Mouse (Mus musculus) natural killer cell, adult 2 months (primary cell): ENCODE results near the gene Mpzl3.

Experiments
- DNase-seq, 2 experiments: peaks; one replicate each; pipeline ENCODE4 v3.0.0; 2022; ENCODE audit warnings: low spot score in 2 of 2

Mpzl3 gene

DNA sequence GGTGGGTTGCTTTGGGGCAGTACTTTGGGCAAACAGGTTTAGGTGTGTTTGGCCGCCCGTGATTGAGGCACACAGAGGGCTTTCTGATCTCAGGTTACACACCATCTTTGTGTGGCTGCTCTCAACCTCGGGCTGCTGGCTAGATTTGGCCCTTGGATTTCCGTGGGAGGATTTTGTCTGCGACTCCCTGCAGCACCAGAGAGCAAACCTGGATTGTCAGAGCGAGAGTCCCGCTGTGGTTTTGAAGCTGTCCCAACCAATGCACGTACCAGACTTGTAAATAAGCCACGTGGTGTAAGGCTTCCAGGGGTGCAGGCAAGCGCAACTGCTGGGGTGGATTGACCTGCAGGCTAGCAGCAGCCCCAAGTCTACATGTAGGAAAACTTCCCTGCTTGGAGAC lies 12.0 kb upstream of the Mpzl3 start:
- no peak for DNase-seq

DNA sequence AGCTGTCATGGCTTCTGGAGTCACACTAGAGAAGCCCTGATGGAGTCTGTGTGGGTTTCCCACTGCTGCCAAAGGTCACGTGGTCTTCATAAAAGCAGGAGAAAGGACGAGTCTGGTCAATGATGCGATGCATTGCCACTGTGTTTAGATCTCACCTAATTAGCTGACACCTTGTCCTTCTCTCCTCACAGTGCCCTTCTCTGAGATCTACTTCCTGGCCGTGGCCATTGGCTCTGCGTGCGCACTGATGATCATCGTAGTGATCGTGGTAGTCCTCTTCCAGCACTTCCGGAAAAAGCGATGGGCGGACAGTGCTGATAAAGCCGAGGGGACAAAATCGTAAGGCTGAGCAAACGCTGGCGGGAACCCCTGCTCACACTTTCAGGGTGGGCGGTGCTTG lies 8.0 kb upstream of the Mpzl3 start:
- DNase-seq: no peak

DNA sequence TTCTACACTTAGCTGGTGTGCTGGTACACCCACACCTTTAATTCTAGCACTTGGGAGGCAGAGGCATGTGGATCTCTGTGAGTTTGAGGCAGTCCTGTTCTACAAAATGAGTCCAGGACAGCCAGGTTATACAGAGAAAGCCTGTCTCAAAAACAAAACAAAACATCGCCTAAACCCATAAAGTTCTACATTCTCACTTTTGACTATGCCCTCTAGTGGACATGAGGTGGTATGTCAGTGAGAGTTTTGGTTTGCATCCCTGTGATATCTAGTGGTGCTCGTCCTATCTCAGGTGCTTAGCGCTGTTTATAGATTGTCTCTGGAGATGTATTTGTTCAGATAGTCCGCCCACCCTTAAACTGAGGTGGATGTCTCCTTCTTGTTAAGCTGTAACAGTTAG lies 6.5 kb upstream of the Mpzl3 start:
- DNase-seq: peak; percentile 29 to 36

DNA sequence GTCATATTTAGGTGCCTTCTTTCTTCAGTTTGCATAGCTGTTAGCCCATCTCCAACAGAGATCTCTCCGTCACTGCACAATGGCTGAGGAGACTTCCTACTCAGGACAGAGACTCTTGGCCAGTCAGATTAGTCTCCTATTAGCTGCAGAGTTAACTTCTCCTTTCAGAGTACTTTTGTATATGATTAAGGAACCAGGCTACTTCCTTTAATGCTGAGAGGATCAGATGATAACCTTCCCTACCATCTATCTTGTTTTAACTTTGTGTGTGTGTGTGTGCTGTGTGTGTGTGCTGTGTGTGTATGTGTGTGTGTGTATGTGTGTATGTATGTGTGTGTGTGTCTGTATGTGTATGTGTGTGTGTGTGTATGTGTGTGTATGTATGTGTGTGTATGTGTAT lies 5.3 kb upstream of the Mpzl3 start:
- no peak for DNase-seq

DNA sequence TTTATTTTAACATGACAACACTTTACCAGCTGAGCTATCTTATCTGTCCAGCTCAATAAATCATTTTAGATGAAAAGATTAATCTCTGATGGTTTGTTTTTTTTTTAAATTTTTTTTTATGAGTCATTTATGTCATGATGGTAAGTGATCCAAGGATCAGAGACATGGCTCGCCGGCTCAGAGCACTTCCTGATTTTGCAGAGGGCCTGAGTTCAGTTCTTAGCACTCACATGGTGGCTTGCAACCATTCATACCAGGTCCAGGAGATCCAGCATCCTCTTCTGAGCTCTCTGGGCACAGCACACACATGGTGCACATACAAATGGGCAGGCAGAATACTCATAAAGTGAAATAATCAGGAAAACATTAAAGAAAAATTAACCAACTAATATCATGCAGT lies 4.7 kb upstream of the Mpzl3 start:
- no peak for DNase-seq

DNA sequence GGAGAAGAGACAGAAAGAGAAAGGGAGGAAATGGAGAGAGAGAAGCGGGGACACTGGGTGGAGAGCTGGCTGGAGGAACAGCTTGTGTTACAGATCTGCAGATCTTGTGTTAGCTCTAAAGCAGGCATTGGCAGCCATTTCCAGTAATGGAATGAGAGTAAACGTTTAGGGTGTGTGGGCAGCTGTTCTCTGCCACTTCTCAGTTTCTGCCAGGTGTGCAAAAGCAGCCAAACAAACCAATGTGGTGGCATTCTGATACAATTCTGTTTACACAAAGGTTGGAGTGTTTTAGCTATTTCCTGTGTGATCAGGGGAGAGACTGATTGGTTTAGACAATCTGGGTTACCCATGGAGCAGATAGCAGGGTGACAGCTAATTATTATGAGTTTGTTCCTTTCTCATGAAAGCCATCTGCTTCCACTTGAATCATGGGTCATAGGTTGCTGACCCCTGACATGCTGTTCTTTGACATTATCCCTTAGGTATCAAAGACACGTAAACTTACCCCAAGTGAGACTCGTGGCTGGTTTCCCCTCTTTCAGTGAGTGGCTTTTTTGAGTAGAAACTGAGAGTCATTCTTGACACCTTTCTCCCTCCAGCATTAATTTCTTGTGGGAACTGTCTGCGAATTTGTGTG lies 3.4 kb downstream of the Mpzl3 start:
- DNase-seq: no peak

DNA sequence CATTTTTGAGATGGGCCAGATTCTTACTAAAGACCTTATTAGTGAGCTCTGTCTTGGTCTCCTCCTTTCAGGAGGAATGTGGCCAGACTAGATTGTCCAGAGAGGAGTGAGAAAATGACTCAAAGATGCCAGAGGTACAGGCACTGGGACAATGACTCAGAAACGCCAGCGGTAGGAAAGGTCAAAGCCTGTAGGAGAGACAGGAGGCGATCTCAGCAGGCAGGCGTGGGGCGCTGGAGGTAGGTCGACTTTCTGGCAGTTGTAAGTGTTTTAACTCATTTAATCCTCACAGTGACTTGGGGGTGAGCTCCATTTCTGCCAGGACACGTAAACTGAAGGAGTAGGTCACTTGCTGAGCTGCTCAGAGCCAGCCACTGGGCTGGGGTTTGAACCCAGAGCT lies 5.2 kb downstream of the Mpzl3 start:
- DNase-seq: no peak

DNA sequence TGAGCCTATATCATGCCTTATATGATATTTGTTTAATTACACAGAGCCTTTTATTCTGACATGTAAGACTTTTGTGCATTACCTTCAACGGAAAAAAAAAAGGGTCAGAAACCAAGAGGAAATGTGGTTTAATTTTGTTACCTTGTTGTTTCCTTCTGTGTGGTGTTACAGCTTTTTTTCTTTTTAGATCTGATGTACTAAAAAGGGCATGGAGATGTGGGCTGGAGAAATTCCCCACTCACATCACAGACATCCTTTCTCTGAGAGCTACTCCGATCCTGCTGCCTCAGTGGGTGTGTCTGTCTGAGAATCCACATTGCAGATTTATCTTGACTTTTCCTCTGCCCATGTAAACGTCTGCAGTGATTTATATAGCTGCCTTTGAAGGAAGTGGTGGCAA lies 7.7 kb downstream of the Mpzl3 start:
- peak in 1 of 2 experiments; percentile 16 for DNase-seq

DNA sequence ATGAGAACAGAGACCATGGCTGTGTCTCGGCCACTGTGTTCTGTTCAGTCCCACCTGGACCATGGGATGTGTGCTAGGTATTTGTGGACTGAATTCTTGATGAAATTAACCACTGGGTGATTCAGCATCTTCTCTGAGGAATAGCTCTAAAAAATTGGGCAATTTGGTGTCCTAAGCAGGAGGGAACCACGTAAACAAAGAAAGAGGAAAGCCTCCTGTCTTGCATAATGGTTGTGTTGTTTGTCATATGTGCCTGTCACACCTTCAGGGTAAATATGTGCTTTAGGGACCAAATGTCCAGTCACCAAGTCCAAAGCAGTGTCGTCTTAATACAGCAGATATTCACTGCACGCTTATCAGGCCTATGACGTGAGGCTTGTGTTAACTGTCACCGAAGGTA lies 9.4 kb downstream of the Mpzl3 start:
- no peak for DNase-seq

DNA sequence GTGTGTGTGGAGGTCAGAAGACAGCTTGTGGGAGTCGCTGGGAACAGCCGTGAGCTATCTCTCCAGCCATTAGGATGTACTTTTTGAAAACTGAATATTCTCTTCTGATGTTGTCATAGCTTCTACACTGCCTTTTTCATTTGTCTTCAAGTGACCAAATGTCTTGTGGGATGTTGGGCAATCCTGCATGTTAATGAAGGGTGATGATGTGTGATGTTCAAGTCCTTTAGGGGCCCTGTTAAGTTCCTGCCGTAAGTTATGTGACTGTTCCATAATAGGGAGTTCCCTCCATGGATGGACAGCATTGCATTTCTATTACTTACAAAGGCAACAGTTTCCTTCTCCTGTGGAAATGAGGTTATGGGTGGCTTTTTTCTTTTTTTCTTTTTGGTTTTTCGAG lies 11.7 kb downstream of the Mpzl3 start:
- DNase-seq: no peak

DNA sequence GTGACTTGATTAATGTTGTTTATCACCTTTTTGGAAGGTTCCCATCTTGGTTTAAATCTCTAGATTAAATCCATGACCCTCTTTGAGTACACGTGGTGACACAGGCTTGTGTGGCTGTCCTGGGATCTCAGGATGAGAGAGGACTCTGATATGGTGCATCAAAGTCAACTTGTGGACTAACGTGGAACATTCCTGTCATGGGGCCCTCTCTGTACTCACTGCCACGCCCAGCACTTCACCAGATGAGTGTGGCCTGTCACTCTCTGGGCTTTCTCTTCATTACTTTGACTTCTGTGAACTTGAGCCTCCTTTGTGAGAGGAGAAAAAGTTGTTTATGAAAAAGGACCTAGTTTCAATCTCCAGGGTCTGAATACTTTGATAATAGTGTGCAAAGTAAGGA lies 16.8 kb downstream of the Mpzl3 start:
- no peak for DNase-seq

DNA sequence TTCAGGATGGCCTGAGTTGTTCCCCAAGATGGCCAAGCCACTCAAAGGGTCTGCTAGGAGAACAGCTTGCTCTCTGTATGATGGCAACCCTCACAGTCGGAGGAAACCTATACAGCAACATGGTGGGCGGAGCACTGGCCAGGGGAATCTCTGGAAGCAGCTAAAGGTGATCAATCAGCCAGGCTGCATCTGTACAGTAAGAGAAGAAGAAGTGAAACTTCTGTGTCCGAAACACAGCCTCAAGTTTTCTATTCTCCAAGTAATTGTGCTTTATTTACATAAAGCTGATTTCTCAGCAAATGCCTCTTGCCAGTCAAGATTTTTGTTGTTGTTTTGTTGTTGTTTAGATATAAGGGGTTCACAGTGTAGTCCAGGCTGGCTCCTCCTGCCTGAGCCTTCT lies 22.9 kb downstream of the Mpzl3 start:
- no peak for DNase-seq

DNA sequence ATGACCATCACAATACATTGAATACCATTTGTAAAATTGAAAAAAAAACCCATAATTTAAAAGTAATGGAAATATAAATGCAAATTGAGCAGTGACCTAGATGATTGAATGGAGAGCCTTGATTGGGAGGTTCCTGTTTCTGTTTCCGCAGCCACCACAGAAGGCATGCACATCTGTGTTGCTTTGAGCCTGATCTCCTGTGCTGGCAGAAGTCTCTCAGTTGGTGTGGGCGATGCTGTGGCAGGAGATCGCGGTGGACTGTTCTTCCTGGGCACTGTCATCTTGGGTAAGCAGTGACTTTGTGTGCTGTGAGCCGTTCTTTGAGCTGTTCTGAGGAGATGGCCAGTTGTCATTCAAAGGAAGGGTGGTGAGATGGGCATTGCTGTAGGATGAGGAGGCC lies 24.0 kb downstream of the Mpzl3 start, which contains the start of gene Jaml:
Jaml (plus strand) TSS at position 173 of the 400 bp plus-strand sequence.
- peak; percentile 13 to 47 for DNase-seq

DNA sequence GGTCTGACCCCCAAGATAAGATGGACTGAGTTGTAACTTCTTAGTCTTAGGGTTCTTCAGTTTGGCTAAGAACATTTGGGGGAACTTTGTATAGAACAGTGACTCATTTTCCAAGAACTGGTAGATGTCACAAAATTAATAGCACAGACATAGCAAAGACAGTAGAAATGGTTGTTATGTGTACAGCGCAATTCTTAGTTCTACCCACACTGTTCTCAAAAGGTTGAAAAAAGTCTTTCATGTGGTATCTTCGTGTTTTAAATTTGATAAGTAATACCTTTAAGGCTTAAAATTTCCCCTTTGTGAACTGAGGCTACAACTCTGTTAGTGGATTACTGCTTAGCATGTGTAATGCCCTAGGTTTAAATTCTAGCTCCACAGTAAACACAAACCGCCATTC lies 28.1 kb downstream of the Mpzl3 start:
- DNase-seq: no peak

DNA sequence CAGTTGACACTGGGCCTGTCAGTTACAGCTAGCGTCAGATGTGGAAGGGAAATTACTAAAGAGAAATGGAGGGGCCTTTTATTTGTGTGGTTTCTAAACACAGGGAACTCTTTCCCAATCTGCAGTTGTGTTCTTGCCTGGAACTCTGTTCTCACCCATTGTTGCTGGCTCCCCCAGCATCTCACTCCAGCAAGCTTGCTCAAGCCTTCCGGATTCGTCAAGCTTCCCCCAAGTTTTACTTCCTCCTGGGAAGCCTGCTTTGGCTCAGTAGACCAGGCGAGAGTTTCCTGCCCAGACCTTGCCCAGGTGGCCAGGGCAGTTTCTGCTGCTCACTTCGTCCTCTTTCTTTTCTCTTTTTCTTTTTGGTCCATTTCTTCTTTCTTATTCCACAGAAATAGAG lies 29.6 kb downstream of the Mpzl3 start:
- DNase-seq: no peak

DNA sequence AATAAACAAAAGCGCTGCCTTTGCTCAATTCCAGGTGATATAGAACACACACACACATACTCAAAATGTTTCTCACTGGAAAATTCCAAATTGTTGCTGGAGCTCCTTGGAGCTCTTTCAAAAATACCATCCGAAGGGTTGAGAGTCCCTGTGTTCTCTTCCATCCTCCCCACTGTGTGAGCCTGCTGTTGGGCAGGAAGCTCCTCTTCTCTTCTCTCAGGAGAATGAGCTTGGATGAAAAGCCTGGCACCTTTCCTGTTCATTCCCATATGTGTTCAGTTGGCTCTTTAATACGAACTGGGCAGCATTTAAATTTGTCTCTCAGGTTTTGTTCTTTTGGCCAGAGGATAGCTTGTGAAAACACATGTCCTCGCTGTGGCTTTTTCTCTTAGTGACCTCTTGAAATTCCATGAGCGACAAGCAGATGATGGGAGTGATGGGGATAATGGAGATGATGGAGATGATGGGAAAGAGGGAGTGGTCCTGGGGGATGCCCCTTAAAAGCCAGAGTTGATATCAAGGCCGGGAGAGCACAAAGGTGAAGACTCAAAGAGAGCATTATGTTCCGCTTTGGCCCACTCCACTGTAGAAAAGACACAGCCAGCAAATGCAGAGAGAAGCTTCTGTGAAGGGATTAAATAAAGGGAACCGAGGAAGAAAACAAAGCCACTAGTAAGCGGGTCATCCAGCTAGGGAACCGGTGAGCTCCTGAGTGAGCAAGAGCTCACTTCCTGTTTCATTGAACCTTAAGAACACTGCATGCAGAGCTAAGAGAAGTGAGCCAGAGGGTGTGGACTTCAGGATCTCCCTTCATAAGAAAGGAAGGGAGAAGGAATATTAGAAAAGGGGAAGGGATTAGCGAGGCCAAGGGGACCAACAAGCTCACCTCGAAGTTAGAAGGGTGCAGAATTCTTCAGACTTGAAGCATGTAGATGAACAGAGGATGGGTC lies 31.0 kb downstream of the Mpzl3 start:
- no peak for DNase-seq

DNA sequence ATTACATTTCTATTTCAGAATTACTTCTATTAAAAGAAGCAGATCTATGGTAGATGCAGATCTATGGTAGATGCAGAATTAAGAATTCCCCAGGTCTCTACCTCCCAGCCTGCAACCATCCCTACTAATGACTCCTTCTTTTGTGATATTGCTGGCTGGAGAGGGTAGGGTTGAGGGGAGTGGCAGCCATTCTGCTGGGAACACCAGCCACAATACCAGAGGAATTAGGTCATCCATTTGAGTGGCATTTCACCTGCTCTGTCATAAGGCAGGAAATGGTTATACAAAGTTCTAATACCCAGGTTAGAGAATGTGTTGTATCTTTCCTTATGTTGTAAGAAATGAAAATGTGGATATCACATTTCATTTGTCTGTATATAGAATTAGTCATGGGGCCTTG lies 33.1 kb downstream of the Mpzl3 start:
- no peak for DNase-seq

DNA sequence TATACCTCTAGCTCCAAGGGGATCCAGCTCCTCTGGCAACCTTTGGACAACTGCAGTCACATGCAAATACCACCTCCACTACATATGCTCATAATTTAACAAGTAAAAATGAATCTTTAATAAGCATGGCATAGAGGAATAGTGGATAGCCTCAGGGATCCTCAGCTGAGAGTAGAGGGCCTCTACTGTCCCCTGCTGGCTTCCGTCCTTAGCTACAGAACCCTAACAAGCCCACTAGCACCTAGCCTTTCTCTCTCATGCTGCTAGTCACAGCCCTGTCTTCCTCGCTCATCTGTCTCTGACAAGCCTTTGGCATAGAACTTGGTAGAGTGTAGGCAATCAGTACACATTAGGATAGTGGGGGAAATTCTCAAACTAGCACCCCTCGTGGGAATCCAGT lies 35.8 kb downstream of the Mpzl3 start:
- DNase-seq: no peak

DNA sequence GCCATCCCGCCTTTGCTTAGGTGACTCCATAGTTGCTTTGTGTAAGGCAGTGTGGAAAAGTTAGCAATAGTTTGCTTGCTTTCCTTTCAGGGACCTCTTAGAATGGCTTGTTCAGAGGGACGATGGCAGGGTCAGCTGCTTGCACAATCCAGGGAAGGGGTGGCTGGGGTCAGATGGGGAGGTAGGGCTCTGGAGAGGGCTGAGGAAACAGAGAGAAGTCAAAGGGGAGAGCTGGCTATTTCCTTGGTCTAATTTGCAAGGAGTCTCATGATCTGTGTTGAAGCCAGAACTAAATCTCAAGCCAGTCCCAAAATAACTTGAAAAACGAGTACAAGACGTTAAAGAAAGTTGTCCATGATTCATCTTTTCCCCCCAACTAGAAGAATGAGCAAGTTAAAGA lies 37.7 kb downstream of the Mpzl3 start:
- no peak for DNase-seq

DNA sequence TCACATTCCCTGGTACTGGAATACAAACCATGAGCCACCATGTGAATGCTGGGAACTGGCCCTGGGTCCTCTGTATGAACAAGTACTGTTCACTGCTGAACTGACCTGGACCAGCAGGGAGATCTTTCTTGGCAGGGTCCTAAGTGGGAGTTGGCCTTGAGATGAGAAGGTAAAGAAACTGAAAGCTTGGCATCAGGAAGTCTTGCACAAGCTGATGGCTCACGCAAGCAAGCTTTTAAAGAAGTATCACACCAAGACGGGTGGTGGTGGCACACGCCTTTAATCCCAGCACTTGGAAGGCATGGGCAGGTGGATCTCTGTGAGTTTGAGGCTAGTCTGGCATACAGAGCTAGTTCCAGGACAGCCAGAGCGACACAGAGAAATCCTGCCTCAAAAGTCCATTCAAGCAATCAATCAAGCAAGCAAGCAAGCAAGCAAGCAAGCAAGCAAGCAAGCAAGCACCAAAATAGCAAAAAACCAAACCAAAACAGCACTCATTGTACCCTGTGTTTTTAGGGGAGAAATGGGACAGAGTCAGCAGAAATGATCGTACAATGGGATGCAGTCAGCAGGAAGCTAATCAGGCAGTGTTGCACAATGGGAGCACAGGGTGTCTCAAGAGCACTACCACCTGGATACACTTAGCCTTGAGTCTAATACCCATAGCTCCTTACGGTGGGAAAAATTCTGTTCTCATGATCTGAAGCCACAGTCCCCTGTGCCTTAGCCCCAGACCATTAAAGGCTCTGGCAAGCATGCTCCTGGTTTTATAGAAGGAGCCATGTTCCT lies 40.4 kb downstream of the Mpzl3 start:
- no peak for DNase-seq

DNA sequence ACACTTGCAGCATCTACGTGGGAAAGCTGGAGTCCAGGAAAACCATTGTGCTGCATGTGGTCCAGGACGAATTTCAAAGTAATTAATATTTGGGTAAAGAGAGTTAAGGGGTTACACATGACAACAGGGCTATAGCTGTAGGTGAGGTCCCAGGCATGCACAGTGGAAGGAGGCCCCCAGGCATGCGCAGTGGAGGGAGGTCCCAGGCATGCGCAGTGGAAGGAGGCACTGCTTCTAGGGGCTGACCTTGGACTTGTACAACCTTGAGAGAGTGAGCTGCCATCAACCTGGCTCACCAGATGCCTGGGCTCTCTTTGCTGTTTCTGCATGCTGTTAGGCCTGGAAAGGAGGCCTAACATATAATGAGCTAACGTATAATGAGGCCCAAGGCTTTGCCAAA lies 42.9 kb downstream of the Mpzl3 start:
- no peak for DNase-seq

DNA sequence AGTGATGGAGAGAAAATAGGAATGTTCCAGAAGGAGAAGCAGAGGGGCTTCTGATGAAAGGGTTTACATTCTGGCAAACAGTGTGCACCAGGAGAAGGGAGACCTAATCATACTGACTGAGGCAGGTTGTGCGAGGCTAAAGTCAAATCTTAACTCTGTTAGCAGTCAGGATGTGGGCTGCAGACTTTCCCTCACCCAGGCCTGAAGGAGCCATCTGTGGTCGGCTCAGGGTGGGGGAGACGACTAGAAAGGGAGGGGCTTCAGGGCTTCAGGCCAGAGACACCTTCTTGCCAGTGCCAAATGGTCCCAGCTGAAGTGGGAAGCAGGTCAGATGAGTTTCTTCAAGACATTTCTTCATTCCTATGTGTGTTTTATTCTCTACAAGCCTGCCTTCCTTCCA lies 43.4 kb downstream of the Mpzl3 start:
- DNase-seq: peak in 1 of 2 experiments; percentile 20

DNA sequence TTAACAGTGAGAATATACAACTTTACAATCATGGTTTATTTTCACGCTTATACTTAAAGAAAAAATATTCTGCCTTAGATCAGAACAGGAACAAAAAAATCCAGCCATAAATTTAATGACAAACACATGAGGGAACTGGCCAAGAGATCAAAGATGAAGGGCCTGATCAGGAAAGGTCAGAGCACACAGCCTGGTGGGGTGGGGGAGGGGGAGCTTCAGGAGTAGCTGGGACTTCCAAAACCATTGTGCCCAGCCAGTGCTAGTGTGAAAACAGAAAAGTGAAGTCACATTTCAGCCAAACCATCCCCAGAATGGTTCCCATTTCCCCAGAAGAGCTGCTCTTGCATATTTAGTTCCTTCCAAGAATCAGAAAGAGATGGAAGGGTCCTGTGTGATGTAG lies 47.5 kb downstream of the Mpzl3 start:
- no peak for DNase-seq
